Mouse (Mus musculus): ENCODE measurements around the gene Gm13279. TPM values are rescaled to one million over a fixed set of nuclear protein-coding genes. Genes with fewer than 3 reads are reported as not detected.
"Not testable (repeated sequence)": the region's sequence is repeated elsewhere in the genome, so short reads cannot be mapped to it uniquely, and the experiment has no call there.

The Gm13279 gene
- polyA plus RNA-seq, 1 experiment from 2014 or later = not detected

DNA sequence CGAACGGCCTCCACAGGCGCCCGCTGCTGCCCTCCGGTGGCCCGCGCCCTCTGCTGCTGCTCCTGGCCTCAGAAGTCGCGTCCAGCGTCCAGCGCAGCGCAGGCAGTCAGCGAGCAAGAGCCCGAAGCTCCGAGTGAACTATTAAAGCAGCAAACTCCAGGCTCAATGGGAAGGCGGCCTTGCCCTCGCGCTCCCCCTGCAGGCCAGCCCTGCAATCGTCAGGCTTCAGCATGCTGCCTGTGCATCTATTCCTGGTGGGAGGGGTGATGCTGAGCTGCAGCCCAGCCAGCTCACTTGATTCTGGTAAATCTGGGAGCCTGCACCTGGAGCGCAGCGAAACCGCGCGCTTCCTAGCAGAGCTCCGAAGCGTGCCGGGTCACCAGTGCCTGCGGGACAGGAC is 8.8 kb upstream of the Gm13279 start, which contains the start of gene Gm13277:
Gm13277 (plus strand) TSS at position 231 of the 400 bp plus-strand sequence.
- not testable (repeated sequence) for H3K9ac ChIP-seq (replicated peaks; ENCODE audit: low read depth, low read length); H3K4me3 ChIP-seq (replicated peaks; ENCODE audit: low read length); H3K27me3 ChIP-seq (replicated peaks; ENCODE audit: control insufficient read depth, insufficient read depth, low read length); H3K9me3 ChIP-seq (ENCODE audit: control insufficient read depth, low read length); H3K4me2 ChIP-seq (ENCODE audit: low read length); ATAC-seq; H3K36me3 ChIP-seq (ENCODE audit: control insufficient read depth, insufficient read depth); H3K4me1 ChIP-seq (replicated peaks; ENCODE audit: control insufficient read depth, insufficient read depth, low read length); H3K27ac ChIP-seq (ENCODE audit: low read length)
- WGBS = 0% methylated on average over 1 of the region's 28 CpGs

DNA sequence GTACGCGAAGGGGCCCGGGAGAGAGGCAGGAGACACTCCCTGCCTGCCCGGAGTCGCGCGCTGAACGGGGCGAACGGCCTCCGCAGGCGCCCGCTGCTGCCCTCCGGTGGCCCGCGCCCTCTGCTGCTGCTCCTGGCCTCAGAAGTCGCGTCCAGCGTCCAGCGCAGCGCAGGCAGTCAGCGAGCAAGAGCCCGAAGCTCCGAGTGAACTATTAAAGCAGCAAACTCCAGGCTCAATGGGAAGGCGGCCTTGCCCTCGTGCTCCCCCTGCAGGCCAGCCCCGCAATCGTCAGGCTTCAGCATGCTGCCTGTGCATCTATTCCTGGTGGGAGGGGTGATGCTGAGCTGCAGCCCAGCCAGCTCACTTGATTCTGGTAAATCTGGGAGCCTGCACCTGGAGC is 5.9 kb upstream of the Gm13279 start, which contains the start of gene Gm13278:
Gm13278 (plus strand) TSS at position 301 of the 400 bp plus-strand sequence.
- not testable (repeated sequence) for H3K9ac ChIP-seq (replicated peaks; ENCODE audit: low read depth, low read length); H3K4me3 ChIP-seq (replicated peaks; ENCODE audit: low read length); H3K27me3 ChIP-seq (replicated peaks; ENCODE audit: control insufficient read depth, insufficient read depth, low read length); H3K4me1 ChIP-seq (replicated peaks; ENCODE audit: control insufficient read depth, insufficient read depth, low read length); H3K9me3 ChIP-seq (ENCODE audit: control insufficient read depth, low read length); H3K36me3 ChIP-seq (ENCODE audit: control insufficient read depth, insufficient read depth); ATAC-seq; H3K4me2 ChIP-seq (ENCODE audit: low read length); H3K27ac ChIP-seq (ENCODE audit: low read length)
- no CpG with 5 or more reads among the region's 28 CpGs for WGBS

DNA sequence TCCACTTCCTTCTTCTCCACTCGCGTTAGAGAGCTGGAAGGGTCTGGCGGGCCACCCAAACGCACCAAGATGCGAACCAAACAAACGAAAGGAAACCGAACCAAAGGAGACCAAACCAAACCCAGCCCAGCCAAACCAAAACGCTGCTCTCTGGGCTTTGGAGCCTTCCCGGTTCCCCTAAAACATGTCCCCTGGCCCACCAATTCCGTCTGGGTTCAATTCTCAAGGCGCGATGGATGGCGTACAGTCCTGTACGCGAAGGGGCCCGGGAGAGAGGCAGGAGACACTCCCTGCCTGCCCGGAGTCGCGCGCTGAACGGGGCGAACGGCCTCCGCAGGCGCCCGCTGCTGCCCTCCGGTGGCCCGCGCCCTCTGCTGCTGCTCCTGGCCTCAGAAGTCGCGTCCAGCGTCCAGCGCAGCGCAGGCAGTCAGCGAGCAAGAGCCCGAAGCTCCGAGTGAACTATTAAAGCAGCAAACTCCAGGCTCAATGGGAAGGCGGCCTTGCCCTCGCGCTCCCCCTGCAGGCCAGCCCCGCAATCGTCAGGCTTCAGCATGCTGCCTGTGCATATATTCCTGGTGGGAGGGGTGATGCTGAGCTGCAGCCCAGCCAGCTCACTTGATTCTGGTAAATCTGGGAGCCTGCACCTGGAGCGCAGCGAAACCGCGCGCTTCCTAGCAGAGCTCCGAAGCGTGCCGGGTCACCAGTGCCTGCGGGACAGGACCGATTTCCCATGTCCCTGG is 3.1 kb upstream of the Gm13279 start, which contains the start of gene Gm13275:
Gm13275 (plus strand) TSS at position 552 of the 740 bp plus-strand sequence.
- not testable (repeated sequence) for ATAC-seq
- WGBS = 0% methylated on average over 6 of the region's 52 CpGs

GRCm38 (mm10) chr4:88799365-88799764 is 2.2 kb downstream of the Gm13279 start, which contains the start of gene Gm13285:
TSS of gene Gm13285 (plus strand) at chr4:88799665.
- H3K9ac ChIP-seq (replicated peaks; ENCODE audit: low read depth, low read length); H3K27me3 ChIP-seq (replicated peaks; ENCODE audit: control insufficient read depth, insufficient read depth, low read length); ATAC-seq; H3K27ac ChIP-seq (ENCODE audit: low read length); H3K9me3 ChIP-seq (ENCODE audit: control insufficient read depth, low read length); H3K36me3 ChIP-seq (ENCODE audit: control insufficient read depth, insufficient read depth); H3K4me3 ChIP-seq (replicated peaks; ENCODE audit: low read length); H3K4me1 ChIP-seq (replicated peaks; ENCODE audit: control insufficient read depth, insufficient read depth, low read length); H3K4me2 ChIP-seq (ENCODE audit: low read length): not testable (repeated sequence)
- WGBS = 33% methylated on average over 1 of the region's 7 CpGs

More for the DNA sequence above, 3.1 kb upstream of the Gm13279 start, which contains the start of gene Gm13275:
- H3K9ac ChIP-seq (replicated peaks; ENCODE audit: low read depth, low read length); H3K4me3 ChIP-seq (replicated peaks; ENCODE audit: low read length); H3K27ac ChIP-seq (ENCODE audit: low read length); H3K27me3 ChIP-seq (replicated peaks; ENCODE audit: control insufficient read depth, insufficient read depth, low read length); H3K4me2 ChIP-seq (ENCODE audit: low read length); H3K4me1 ChIP-seq (replicated peaks; ENCODE audit: control insufficient read depth, insufficient read depth, low read length); H3K36me3 ChIP-seq (ENCODE audit: control insufficient read depth, insufficient read depth); H3K9me3 ChIP-seq (ENCODE audit: control insufficient read depth, low read length): not testable (repeated sequence)

GRCm38 (mm10) chr4:88802954-88803353 is 5.8 kb downstream of the Gm13279 start, which contains the start of gene Gm13287:
TSS of gene Gm13287 (plus strand) at chr4:88803254.
- not testable (repeated sequence) for H3K36me3 ChIP-seq (ENCODE audit: control insufficient read depth, insufficient read depth); ATAC-seq; H3K4me2 ChIP-seq (ENCODE audit: low read length); H3K9ac ChIP-seq (replicated peaks; ENCODE audit: low read depth, low read length); H3K9me3 ChIP-seq (ENCODE audit: control insufficient read depth, low read length); H3K27ac ChIP-seq (ENCODE audit: low read length); H3K27me3 ChIP-seq (replicated peaks; ENCODE audit: control insufficient read depth, insufficient read depth, low read length); H3K4me3 ChIP-seq (replicated peaks; ENCODE audit: low read length); H3K4me1 ChIP-seq (replicated peaks; ENCODE audit: control insufficient read depth, insufficient read depth, low read length)
- no CpG with 5 or more reads among the region's 29 CpGs for WGBS

GRCm38 (mm10) chr4:88805231-88805630 is 8.0 kb downstream of the Gm13279 start, which contains the start of gene Gm13288:
TSS of gene Gm13288 (plus strand) at chr4:88805531.
- not testable (repeated sequence) for H3K4me1 ChIP-seq (replicated peaks; ENCODE audit: control insufficient read depth, insufficient read depth, low read length); H3K27me3 ChIP-seq (replicated peaks; ENCODE audit: control insufficient read depth, insufficient read depth, low read length); H3K9me3 ChIP-seq (ENCODE audit: control insufficient read depth, low read length); H3K36me3 ChIP-seq (ENCODE audit: control insufficient read depth, insufficient read depth); H3K27ac ChIP-seq (ENCODE audit: low read length); ATAC-seq; H3K9ac ChIP-seq (replicated peaks; ENCODE audit: low read depth, low read length)
- Histone ChIP-seq H3K4me3 (replicated peaks; ENCODE audit: low read length) (0 out of 2 replicates have a peak within 1 kb of the TSS, but pooled peaks have one; percentile 20), H3K4me2 (ENCODE audit: low read length) (peak within 1 kb of the TSS; percentile 31; the same call in 1 of the 2 replicates)
- no CpG with 5 or more reads among the region's 8 CpGs for WGBS

DNA sequence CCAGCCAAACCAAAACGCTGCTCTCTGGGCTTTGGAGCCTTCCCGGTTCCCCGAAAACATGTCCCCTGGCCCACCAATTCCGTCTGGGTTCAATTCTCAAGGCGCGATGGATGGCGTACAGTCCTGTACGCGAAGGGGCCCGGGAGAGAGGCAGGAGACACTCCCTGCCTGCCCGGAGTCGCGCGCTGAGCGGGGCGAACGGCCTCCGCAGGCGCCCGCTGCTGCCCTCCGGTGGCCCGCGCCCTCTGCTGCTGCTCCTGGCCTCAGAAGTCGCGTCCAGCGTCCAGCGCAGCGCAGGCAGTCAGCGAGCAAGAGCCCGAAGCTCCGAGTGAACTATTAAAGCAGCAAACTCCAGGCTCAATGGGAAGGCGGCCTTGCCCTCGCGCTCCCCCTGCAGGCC is 8.6 kb downstream of the Gm13279 start:
- peak overlapping the region; percentile 31; the same call in 1 of the 2 replicates for H3K4me2 ChIP-seq (ENCODE audit: low read length)
- not testable (repeated sequence) for H3K27me3 ChIP-seq (replicated peaks; ENCODE audit: control insufficient read depth, insufficient read depth, low read length); ATAC-seq; H3K4me1 ChIP-seq (replicated peaks; ENCODE audit: control insufficient read depth, insufficient read depth, low read length); H3K9ac ChIP-seq (replicated peaks; ENCODE audit: low read depth, low read length); H3K36me3 ChIP-seq (ENCODE audit: control insufficient read depth, insufficient read depth); H3K27ac ChIP-seq (ENCODE audit: low read length); H3K9me3 ChIP-seq (ENCODE audit: control insufficient read depth, low read length)
- 0% methylated on average over 12 of the region's 34 CpGs for WGBS
- 0 out of 2 replicates have a peak overlapping the region, but pooled peaks have one; percentile 20 for H3K4me3 ChIP-seq (replicated peaks; ENCODE audit: low read length)

DNA sequence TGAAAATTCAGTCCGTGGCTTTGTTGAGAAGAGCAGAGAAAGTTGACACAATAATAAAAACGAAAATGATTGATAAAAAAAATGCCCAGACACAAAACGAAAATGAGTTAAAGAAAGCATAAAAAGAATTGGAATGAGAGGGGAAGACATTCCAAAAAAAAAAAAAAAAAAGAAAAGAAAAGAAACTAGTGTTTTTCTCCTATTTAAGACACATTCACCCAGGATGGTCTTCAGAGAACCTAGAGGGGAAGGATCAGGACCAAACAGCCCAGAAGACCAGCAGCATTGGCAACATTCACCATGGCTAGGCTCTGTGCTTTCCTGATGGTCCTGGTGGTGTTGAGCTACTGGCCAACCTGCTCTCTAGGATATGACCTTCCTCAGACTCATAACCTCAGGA is 18.7 kb downstream of the Gm13279 start, which contains the start of gene Ifna7:
Ifna7 (plus strand) TSS at position 301 of the 400 bp plus-strand sequence.
- no peaks in the 10 kb centered on the region for H3K9me3 ChIP-seq (ENCODE audit: control insufficient read depth, low read length)
- no peak within 1 kb of the TSS for H3K4me3 ChIP-seq (replicated peaks; ENCODE audit: low read length)
- no peaks in the 10 kb centered on the region for H3K27me3 ChIP-seq (replicated peaks; ENCODE audit: control insufficient read depth, insufficient read depth, low read length)
- 73% methylated on average over 3 of the region's 3 CpGs for WGBS
- H3K27ac ChIP-seq (ENCODE audit: low read length) = no peak within 1 kb of the TSS
- no peaks in the 10 kb centered on the region for H3K4me1 ChIP-seq (replicated peaks; ENCODE audit: control insufficient read depth, insufficient read depth, low read length)
- H3K36me3 ChIP-seq (ENCODE audit: control insufficient read depth, insufficient read depth) = no peaks in the 10 kb centered on the region
- H3K4me2 ChIP-seq (ENCODE audit: low read length) = no peak within 1 kb of the TSS
- H3K9ac ChIP-seq (replicated peaks; ENCODE audit: low read depth, low read length) = no peak within 1 kb of the TSS
- no peak for ATAC-seq

DNA sequence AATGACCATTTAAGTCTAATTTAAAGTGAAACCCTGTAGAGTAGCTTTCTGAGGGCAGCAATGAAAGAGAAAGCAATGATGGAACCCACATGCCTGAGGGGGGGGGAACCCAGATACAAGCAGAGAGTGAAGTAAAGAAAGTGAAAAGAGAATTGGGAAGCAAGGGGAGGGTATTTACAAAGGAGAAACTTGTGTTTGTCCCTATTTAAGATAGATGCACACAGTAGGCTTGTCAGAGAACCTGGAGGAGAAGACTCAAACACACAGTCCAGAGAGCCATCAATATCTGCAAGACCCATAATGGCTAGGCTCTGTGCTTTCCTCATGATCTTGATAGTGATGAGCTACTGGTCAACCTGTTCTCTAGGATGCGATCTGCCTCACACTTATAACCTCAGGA is 22.5 kb downstream of the Gm13279 start, which contains the start of gene Ifna11:
Ifna11 (plus strand) TSS at position 301 of the 400 bp plus-strand sequence.
- 86% methylated on average over 1 of the region's 1 CpGs for WGBS
- Histone ChIP-seq H3K27ac (ENCODE audit: low read length) (no peak within 1 kb of the TSS), H3K4me1 (replicated peaks; ENCODE audit: control insufficient read depth, insufficient read depth, low read length) (no peaks in the 10 kb centered on the region), H3K9ac (replicated peaks; ENCODE audit: low read depth, low read length) (no peak within 1 kb of the TSS), H3K4me2 (ENCODE audit: low read length) (no peak within 1 kb of the TSS), H3K27me3 (replicated peaks; ENCODE audit: control insufficient read depth, insufficient read depth, low read length) (no peaks in the 10 kb centered on the region), H3K36me3 (ENCODE audit: control insufficient read depth, insufficient read depth) (no peaks in the 10 kb centered on the region), H3K9me3 (ENCODE audit: control insufficient read depth, low read length) (no peaks in the 10 kb centered on the region), H3K4me3 (replicated peaks; ENCODE audit: low read length) (no peak within 1 kb of the TSS)
- no peak for ATAC-seq

Data from forebrain, embryonic 16.5 days (tissue).